Mouse (Mus musculus): ENCODE measurements at regions not wholly inside any gene's neighbourhood (a gene's known extent, or its start where the extent isn't known, plus 50 kb on each side); places are given as distances from the start of the nearest gene placed in this dataset.

DNA sequence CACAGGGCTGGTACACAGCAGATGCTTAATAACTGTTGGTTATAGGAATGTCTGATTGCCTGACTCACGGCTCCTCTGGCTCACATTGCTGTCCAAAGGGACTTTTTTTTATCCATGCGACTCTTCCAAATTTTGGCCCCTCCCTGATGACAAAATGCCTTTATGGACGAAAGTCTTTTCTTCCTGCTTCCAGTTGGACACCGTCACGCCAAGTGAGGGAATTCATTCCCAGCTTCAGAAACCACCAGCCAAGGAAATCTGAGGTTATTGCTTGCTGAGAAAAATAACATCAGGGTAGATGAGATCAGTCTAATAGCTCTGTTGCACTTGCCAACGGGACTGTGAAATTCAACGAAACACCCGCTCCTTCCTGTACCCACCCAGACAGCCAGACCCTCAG lies 125.8 kb downstream of the Snx19 start:
- TF ChIP-seq CTCF (IDR thresholded peaks at IDR 0.05; ENCODE audit: control insufficient read depth, insufficient read depth, insufficient replicate concordance, low read depth, low read length) (no peak), POLR2A (IDR thresholded peaks at IDR 0.05; ENCODE audit: control insufficient read depth, low read depth, low read length) (no peak)

All from testis, adult 2 months (tissue).